Mouse (Mus musculus) urinary bladder, postnatal 4 days (tissue): ENCODE results near the gene Gm1123.

Experiments
- DNase-seq, 2 experiments: peaks; one replicate each; pipeline ENCODE4 v3.0.0; 2021 to 2022; ENCODE audit warnings: low spot score in 2 of 2

Gm1123 gene

DNA sequence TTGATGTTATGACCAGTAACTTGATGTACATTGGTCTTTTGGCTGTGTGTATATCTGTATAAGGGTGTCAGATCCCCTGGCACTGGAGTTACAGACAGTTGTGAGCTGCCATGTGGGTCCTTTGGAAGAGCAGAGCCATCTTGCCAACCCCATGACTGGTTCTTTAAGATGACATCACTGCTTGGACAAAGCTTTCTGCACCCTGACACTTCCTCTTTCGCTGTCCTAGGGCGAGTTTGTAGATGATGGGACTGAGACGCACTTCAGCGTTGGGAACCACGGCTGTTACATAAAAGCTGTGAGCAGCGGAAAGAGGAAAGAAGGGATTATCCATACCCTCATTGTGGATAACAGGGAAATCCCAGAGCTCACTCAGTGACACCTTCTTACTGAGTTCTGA lies 34.2 kb downstream of the Gm1123 start:
- no peak for DNase-seq

DNA sequence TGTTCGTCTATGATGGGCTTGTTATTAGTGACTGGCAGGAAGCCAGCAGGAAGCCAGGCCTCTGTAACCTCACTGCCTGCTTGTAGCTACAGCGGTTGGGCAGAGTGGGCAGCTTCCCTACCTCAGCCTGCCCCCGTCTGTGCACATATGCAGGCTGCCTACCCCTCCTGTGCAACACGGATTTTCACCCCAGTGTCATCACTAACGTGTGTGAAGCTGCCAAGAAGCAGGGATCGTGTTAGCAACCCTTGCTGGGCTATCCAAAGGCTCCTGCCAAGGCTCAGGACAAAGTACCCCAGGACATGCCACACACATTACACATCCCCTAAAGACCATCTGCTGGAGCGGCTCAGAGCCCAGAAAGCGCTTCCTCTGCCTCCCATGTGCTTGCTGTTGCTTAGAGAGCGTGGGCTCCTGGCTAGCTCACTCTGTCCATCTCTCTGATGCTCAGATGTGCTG lies 35.6 kb downstream of the Gm1123 start:
- DNase-seq, result no peak

DNA sequence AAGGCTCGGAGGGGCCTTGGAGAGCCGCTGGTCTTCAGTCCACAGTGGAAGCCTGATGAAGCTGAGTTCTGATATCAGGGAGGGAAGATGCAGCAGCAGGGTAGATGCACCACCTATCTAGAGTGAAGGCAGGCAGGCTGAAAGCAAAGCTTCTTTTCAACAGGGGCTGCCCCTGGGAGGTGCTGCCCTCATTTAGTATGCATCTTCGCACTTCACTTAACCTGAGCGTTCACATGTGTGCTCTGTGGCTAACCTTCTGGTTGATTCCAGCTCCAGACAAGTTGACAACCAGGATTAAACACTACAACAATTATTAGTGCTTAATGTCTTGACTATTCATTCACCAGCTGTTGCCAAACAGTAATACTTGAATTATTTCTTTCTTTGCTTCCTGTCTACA lies 41.4 kb downstream of the Gm1123 start:
- DNase-seq, result no peak

DNA sequence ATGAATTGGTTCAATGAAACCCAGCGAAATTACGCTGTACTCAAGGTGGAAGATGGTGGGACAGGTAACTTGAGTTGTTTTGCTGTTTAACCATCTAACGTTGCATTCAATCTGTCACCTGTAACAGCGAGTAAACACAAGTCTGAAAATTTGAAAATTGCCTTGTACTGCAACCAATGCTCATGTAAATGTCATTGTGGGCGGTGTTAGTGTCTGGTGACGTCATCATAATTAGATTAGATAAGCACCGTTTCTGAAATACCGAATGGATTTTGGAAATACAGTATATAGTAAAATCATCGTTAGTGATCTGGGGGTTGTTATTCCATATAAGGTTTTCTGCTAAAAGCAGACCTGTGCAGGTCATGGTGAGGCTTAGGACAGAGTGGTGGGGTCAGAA lies 48.4 kb downstream of the Gm1123 start:
- no peak for DNase-seq

DNA sequence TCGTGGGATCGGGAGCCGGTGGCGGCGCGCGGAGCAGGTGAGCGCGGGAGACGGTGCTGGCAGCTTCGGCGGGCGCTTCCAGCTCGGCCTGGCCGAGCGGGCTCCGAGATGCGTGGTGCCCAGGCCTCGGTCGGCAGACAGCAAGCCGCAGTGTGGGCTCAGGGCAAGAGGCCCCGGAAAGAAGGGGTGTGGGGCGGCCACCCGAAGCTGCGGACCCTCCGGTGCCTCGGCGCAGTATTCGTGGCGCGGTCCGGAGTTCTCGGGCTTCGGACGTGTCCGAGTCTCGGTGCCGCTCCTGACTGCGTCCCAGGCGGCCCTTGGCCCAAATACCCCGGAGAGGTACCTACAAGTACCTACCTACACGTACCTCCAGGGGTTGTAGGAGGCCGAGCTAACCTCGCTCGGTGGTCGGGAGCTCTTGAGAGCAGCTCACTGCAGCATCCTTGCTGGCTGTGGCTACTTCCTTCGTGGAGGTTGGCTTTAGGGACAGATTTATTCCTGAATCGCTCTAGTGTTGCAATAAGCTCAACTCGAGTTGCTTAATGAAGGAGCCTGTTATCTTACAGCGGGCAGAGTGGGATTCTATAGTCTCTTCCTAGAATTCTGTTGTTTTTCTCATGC lies 48.9 kb downstream of the Gm1123 start:
- DNase-seq, result no peak

DNA sequence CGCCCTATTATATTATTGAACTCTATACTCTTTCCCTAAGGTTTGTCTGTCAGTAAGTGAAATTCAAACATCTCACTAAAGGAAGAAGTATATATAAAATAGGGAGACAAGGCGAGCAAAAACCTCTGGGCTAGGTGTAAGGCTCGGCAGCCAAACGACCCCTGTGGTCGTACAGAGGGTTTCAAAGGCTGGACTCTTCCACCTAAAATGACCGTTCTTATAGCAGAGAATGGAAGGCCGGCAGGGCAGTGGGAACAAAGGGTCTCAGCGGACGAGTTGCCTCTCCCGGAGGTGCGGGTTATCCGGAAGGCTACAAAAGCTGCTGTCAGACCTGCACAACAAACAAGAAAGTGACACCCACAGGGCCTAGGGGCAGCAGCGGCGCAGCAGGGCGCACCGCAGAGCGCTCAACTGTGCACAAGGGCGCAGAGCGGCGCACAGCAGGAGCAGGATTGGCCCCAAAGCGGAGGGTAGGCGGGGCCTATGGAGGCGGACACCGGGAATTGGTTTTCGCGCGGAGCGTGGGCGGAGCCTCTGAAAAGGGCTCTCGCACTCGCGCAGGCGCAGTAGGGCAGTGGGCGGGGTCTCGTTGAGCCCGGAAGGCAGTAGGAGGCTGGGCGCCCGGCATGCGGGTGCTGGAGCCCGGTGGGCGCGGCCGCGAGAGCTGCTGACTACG lies 49.6 kb downstream of the Gm1123 start, which contains the start of gene Faim:
Gene Faim, plus strand, starts transcription at position 574 of the 676 bp plus-strand sequence.
- DNase-seq, result peak; percentile 99 to 100

DNA sequence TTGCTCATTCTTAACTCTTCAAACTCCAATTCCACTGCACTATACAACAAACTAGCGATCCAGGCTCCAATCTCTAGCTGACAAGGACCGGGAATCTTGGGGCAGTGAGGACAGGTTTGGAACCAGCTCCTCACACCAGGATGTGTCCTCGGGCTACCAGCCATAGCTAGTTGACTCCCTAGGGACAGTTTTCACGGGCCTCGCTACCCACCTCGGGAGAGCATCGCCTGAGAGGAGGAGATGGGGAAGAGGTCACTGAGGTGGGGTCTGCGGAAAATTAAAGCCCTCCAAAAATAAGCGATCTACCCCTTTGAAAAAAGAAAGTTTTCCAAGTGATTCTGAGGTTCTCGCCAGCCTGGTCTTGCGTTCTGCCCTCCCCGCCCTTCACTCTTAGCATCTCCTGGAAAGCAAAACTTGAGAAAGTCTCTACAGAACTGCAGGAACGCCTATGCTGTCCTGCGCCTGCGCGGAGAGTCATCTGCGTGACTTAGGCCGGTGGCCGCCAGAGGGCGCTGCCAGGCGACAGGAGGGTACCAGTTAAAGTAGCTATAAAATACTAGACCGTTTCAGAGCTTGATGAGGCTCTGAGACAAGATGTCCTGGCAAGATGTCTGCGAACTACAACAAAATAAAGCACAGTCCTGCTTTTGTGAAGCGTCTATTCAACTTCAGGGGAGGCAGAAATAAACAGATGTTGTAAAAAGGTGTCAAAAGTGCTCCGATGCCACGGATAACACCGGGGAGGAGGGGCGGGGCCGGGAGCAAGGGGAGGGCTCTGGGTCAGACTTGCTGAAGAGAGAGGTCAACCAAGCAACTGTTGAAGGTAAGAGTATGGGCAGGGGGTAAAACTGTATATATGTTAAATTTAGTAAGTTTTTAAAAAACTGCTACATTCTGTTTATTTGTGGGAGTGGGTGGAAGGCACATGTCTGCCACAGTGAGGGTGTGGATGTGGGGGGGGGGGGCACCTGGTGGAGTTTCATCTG lies 55.8 kb downstream of the Gm1123 start:
- peak; percentile 76 to 90 for DNase-seq

DNA sequence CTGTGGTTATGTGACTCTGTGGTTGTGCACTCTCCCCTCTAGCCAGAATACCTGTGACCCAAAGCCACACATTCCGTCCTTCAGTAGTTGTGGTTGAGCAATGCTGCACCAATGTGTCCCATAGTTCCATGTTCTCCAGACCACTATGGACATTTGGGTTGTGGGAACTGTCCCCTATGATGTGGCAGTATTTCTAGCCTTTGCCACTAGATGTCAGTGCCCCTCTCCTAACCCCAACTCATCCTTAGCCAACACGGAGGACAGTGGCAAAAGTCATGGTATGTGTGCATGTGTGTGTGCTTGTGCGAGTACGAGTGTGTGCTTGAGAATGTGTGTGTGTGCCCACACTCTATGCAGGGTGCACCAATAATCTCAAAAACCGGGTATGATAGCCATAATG lies 59.0 kb downstream of the Gm1123 start:
- no peak for DNase-seq

DNA sequence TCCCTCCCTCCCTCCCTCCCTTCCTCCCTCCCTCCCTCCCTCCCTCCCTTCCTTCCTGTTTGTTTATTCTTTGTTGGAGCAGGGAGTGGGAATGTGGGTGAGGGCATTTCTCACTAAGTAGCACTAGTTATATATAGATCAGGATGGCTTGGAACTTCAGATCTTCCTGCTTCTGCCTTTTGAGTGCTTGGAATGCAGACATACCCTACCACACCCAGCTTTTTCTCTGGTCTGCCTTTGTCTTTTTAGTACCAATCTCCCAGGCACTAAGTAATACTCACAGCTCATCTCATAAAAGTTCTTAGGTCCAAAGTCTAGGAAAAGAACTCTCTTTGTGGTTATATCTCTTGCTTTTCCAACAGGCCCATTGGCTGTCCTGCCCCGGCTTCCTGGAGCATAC lies 59.4 kb downstream of the Gm1123 start:
- DNase-seq, result no peak

GRCm38 (mm10) chr9:98974898-98975297 lies 60.6 kb downstream of the Gm1123 start:
- DNase-seq, result no peak

- DNase-seq, result no peak
These were observed 62.0 kb downstream of the Gm1123 start for GRCm38 (mm10) chr9:98973561-98973960.

GRCm38 (mm10) chr9:98973101-98973521 lies 62.4 kb downstream of the Gm1123 start:
- DNase-seq, result no peak

DNA sequence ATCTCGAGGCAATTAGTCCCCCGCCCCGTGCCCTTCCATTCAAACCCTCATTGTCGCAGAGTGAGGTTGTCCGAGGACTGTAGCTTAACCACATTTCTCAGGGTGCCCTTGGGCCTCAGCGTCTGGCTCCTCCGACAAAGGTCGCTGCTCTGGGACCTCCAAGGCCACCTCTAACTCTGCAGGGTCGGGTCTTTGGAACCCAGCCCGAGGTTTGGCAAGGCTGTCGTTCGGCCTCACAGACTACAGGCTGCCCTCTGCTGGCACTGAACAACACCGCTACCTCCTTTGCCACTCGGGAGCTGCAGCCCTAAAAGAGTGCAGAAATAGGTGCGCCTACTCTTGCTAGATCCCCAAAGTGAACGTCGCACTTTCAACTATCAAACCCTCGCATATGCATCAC lies 70.4 kb downstream of the Gm1123 start:
- peak in 1 of 2 experiments; percentile 33 for DNase-seq

DNA sequence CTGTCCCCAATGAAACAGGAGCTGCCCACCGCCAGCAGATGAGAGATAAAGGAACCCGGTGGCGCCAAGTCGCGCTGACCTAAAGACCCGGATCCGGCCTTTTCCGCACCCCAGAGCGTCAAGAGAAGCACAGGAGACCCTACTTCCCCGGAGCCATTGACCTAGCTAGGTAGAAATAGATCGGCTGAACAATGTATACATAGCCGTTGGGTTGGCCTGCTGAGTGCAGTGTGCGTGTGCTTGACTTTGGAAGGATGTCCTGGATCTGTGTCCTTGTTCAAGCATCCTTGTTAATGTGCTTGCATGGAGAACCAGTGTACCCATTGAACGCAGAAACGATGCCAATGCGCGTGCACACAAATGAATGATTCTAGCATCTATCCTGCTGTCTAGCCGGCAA lies 71.9 kb downstream of the Gm1123 start:
- no peak for DNase-seq

DNA sequence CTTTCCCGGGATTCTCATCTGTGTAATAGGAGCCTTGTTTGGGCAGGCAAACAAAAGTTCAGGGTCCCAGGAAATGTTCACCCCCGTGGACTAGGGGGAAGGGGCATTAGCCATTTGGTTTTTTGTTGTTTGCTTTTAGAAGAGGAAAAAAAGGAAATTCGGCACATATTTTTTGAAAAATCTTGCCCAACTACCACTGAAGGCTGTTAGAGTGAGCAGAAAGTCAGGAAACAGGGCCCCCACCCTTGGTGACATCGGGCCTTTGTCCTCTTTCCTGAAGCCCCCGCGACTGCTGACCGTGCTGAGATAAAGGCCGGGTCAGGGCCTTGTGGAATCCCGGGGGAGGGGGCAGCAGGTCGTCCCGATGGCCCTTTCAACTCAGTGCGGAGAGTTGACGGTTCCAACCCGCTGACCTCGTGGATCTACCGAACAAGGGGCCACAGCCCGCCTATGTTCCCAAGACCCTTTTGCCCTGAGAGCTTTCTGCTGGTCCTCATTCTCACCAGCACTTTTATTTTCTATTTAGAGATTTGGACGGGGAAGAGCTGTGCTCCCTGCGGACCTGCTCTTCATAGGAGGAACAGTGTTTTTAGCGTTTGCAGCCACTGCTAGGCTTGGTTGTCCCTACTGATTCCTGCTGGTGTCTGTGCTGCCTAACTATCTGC lies 72.9 kb downstream of the Gm1123 start:
- no peak for DNase-seq

GRCm38 (mm10) chr9:98961591-98962477 lies 73.7 kb downstream of the Gm1123 start:
- no peak for DNase-seq

DNA sequence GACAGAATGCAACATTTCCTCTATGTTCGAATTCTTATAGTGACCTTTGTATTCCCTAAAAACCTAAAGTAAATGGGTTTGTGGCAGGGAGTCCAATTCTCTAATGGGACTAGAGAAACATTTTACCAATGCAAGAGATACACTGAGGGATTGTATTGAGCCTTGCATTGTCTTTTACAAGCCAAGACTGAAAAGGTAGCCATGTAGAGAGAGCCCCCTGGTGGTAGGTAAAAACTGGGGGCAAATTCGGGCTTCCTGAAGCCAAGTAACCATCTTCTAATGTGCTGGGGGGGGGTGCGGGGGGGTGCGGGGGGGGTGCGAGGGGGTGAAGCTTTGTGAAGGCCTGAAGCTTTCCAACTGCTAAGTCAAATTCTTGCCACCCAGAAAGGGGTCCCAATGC lies 75.2 kb downstream of the Gm1123 start:
- DNase-seq, result no peak

DNA sequence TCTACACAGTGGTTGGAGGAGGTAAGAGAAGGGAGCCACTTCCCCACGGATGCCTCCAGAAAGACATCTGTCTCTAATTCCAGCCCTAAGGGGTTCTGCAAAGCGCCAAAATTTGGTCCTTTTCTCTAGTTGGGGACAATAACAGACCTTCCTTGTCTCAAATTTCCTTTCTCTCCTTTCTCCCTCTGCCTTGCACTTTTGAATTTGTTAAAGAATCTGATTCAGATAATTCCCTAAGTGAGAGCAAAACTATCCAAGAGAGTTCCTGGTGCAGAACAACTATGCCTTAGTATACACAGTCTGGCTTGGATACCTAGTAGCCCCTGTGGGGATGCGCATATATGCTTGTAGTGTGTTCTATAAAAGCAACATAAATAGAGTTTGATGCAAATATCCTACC lies 75.7 kb downstream of the Gm1123 start:
- DNase-seq, result no peak

DNA sequence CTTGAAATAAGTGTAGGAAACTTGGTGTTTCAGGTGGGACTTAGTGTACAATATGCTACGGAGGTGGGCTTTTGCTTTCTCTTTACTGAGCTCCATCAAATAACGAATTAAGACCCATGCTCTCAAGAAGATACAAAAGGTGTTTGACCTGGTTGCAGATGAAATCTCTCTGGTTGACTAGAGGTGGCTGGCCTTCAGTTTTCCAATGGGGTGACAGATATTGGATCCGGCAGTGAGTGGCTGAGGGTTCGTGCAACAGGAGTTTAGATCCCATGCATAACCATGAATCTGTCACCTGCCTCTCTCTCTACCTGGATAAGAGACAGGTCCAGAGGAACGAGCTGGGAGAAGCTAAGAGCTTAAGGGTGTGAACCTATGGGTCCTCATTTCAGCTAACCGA lies 76.9 kb downstream of the Gm1123 start:
- no peak for DNase-seq

- DNase-seq, result no peak
These were observed 77.7 kb downstream of the Gm1123 start for GRCm38 (mm10) chr9:98957751-98958351.
